Mouse (Mus musculus): ENCODE measurements around the gene Fam174b.

DNA sequence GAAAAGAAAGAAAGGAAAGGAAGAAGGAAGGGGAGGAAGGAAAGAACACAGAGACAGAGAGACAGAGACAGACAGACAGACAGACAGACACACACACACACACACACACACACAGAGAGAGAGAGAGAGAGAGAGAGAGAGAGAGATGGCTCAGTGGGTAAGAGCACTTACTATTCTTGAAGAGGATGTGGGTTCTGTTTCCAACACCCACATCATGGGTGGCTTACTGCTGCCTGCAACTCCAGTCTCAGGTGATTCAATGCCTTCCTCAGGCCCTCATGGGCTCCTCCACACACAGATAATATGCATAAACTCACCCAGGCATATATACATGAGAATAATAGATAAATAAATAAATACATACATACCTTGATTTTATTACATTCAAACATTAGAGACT, 35.8 kb upstream of the Fam174b start:
- TF ChIP-seq CTCF (IDR thresholded peaks at IDR 0.05; ENCODE audit: insufficient read depth, low read length) (no peak), POLR2A (IDR thresholded peaks at IDR 0.05; ENCODE audit: borderline replicate concordance, extremely low read depth, low read depth, low read length) (no peak)

Measured in lung, adult 2 months (tissue).